Mouse (Mus musculus) heart, postnatal 4 days (tissue): Measurements from ENCODE around the gene Traf2. TPM values are rescaled to one million over a fixed set of nuclear protein-coding genes. Genes with fewer than 3 reads are reported as not detected.

Experiments
- DNase-seq: peaks from one replicate; pipeline ENCODE4 v3.0.0; 2021
- total RNA-seq, 2 experiments: library from RNA; stranded (reverse); gene quantifications; 2 replicates each; pipeline ENCODE4 v1.2.3; 2021

The Traf2 gene
- total RNA-seq, 2 experiments from 2014 or later: 13.2 to 15.8 TPM

DNA sequence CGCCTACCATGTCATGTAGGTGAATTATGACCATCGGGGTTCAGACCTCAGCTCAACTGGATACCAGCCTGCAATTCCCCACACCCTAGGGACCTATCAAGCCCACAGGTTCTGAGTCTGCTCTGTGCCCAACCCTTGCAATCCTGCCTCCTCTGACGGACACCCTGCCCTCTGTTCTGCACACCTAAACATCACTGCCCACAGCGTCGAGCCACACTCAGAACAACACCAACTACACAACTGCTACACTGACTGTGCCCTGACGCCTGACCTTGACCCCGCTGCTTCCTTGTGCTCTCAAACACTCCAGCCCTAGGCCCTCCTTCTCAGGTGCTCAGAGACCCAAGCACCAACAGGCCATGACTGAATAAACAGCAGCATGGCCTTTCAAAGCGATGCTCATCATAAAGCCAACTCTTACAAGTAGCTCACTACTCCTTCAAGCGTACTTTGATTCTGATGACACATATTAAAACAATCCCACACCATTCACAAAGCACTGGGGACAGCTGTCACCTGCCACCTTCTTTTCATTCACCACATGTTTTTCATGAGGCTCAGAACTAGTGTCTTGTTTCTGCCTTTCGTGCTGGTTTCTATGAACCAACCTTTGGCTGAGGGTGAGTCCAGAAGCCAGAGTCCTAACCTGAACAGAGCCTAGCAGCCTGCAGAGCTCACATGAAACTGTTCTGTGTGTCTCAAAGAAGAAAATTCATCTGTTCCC is 4.9 kb downstream of the Traf2 start:
- DNase-seq: no peak

DNA sequence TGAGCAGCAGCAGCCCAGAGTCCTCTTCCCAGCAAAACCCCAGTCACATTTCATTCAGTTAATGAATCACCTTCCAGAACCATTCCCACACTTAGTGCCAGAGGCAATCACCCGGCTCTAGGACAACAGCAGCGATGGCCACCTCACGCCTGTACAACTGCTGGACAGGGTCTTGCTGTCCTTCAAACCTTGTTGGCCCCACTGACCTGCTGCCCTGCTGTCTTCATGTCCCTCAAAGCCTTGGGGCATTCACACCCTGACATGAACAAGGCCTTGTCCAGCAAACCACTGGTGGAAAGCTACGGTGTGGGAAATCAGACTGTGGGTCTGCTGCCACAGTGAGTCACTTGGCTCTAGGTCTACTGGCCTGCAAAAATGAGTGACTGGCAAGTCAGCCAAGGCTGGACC is 6.2 kb downstream of the Traf2 start:
- no peak for DNase-seq

DNA sequence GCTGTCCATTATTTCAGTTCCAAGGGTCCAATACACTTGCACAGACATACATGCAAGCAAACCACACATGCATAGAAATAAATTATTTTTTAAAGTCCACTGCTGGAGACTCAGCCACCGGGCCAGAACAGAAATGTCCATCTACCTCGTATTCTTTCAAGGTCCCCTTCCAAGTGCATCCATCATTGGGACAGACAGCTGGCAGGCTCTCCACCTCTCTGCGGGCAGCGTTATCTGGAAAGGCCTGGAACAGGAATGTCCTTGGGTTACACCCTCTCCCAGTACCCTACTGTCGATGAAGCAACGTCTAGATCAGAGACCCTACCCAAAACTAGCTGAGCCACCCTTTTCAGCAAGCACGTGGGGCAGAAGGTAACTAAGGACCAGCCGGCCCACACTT is 10.2 kb downstream of the Traf2 start:
- DNase-seq: no peak

DNA sequence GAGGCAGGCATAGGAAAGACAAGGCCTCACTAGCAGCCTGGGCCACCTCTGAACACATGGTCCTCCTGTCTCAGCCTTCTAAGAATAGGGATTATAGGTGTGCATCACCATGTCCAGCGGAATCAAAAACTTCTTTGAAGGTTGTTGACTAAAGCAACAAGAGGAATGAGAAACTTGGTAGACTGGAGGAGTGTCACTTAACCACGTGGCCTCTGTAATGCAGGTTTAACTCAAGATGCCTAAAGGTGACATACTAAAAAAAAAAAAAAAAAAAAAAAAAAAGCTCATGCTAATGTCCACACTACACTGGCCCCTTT is 11.9 kb downstream of the Traf2 start:
- no peak for DNase-seq

DNA sequence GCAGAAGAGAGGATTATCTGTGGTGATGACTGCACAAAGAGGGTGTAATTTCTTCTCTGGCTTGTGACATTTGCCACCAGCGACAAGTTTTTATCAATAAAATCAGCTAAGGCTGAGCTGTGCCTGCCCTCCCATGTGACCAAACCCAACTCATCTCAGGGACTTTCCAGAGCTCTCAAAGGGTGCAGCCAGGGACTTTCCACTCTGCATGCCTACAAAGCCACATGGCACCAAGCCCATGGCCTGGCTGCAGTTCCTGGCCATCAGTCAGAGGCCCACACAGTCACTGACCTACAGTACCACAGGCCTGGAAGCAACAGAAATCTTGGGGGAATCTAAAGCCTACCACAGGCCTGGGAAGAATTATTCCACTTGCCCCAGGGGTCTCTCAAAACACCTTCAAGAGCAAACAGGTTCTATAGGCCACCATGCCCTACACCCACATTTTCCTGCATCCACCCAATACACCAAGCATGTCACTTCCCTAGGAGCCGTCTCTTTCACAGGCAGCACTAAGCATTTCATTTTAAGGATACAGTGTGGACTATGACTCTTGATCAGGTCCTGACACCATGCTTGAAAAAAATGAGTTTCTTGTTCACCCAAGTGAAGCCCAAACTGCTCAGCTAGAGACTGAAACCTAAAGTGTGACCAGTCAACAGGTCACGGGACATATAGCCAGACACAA is 12.4 kb downstream of the Traf2 start:
- peak; percentile 85 for DNase-seq

DNA sequence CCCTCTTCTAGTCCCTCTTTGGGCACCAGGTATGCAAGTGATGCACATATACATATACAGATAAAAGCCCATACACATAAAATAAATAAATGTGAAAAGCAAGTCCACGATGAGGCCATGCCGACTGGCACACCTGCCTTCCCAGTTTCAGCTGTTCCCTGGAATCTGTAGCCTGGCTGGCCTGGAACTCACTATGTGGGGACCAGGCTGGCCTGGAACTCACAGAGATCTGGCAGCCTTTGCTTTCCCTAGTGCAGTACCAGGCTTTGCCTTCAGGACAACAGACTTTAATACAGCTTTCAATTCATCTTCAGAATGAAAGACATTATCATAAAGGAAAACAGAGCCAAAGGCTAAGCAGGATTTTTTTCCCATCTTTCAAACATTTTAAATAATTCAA is 13.0 kb downstream of the Traf2 start:
- DNase-seq: no peak

DNA sequence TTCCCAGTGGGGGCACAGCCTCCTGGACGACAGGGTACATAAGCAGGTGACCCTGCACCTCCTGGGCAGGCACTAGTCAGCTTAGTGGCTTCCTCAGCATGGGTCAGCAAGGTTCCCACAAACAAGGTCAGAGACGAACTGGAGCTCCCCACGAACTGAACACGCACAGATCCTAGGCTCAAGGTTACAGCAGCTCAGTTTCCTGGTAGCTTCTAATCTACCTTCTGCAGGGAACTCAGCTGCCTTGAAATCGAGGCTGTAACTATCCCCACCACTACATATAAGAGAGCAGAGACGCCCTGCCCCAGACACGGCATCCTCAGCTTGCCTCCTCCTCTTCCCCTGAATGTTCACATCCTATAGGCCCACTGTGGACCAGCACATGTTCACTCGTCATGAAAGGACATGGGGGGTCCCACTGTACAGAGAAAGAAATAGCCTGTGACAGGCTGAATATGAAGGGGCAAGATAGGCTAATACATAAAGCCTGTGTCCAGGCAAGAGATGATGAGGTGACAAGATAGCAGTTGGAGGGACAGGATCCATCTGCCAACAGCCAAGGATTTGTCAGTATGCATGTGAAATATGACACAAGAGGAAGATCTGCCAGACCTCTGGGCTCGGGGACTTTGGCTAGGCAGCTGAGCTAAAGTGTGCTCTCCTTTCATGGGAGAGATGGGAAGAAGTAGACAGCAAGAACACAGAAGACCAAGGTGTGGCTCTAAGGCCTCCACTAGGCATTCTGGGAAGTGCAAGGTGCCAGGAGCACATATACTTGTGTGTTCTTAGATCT is 20.0 kb downstream of the Traf2 start:
- DNase-seq: no peak

DNA sequence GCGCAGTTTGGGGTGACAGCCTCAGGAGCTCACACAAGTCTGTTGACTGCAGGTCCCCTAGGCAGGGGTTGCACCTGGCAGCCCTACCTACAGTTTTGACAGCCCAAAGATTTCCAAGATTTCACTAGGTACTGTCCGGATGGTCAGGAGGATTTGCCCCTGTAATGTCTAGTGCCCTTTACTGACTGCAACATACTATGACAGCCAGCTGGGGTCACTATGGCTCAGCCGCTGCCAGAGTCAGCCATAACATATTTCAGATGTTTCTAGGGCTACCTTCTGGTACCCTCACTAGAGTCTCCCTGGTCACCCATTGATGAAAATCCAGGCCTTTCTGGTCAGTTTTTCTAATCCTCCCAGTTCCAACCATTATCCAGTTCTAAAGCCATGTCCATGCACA is 36.8 kb downstream of the Traf2 start:
- no peak for DNase-seq

DNA sequence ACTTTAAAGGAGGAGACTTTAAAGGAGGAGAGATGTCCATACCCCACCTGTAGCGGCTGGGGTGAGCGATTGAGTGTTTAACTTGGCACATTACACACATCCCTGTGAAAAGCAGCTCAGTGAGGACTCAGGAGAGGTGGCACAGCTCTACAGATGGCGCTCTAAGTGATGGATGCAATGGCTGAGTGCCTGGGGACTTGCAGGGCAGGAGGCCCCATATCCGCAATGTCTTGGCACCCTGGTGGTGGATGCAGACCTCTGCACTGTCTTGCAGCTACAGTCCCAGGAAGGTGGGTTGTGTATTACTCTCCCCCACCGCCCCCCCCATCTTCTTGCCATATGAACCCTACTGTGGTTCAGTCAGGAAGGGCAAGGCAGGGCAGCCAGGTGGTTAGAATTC is 39.8 kb downstream of the Traf2 start:
- DNase-seq: no peak

DNA sequence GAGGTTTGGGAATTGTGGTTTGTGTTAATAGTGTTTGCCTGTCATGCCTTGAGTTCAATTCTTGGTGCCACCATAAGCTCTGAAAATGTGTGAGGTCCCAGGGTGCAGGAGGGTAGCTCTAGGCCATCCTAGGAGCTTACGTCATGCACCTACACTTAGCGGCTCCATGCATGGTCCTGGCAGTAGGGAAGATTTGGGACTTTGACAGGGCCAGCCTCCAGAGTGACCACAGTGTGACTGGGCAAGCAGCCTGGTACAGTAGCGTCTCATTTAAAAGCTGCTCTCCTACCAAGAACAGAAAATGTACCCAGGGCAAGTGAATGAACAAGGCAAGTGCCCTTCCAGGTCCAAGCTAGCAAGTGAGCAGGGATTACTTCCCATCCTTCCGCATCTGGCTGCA is 40.9 kb downstream of the Traf2 start:
- DNase-seq: no peak

DNA sequence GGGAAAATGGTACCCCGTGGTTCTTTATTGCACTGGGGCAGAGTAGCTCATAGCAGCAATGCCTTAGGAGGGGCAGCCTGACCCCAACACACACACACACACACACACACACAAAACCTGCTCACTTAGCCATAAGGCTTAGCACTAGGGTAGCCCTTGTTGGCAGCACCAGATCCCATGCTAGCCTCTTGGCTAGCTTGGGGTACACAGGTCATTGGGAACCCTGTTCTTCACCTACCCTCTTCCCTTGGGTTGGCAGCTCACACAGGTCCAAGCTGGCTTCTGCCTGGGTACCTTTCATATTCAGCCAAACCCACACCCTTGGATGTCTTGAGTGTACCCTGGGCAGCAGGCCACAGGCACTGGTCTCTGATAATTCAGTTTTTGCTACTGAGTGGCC is 41.7 kb downstream of the Traf2 start:
- no peak for DNase-seq

DNA sequence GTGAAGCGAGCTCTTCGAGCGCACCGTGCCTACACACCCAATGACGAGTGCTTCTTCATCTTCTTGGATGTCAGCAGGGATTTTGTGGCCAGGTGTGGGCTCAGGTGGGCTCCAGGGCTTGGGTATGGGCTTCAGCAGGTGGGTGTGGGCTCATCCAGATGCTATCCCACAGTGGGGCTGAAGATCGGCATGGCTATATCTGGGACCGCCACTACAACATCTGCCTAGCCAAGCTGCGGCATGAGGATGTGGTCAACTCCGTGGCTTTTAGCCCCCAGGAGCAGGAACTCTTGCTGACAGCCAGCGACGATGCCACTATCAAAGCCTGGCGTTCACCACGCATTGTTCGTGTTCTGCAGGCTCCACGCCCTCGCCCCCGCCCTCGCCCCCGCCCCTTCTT is 42.2 kb downstream of the Traf2 start:
- no peak for DNase-seq

DNA sequence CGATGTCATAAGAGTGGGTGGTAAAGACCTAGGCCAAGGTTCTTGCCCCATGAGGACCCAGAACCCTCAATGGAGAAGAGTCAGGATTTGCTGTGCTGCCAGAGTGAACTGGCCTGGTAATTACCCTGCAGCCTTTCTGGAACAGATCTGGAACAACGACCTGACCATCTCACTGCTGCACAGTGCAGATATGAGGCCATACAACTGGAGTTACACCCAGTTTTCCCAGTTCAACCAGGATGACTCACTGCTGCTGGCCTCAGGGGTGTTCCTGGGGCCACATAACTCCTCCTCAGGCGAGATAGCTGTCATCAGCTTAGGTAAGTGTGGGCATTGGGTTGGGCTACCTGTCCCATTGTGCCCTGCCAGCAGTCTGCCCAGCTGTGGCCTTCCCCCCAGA is 44.0 kb downstream of the Traf2 start:
- DNase-seq: no peak

DNA sequence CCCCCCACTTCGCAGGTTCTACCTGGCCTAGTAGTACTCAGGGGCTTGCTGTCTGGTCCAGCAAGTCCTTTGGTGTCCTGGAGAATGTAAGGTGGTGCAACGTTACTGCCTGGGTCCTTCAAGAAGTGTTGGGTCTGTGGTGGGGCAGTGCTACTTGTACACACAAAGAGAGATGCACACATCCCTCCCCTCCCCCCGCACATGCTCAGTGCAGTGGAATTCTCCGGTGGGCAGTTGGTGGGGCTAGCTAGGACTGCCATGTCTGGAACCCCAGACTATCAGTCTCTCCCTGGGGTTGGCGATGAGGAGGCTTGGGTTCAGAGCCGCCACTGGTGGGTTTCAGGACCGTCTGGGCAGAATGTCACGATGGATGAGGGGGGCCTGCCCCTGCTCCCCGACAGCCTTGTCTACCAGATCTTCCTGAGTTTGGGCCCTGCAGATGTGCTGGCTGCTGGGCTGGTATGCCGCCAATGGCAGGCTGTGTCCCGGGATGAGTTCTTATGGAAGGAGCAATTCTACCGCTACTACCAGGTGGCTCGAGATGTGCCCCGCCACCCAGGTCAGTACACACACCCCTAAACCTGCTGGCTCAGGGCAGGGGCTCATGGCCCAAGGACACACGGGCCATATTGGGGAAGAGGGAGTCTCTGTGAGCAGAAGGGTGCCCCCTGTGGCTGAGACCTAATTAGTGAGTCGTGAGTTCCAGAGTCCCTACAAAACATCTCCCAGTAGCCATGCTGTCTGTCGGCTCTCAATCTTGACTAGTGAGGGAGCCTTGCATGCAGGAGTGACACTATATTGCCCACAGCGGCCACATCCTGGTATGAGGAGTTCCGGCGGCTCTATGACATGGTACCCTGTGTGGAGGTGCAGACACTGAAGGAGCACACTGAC is 44.9 kb downstream of the Traf2 start, which contains the start of gene C8g:
C8g (minus strand) TSS at position 127 of the 894 bp plus-strand sequence.
- DNase-seq: no peak

DNA sequence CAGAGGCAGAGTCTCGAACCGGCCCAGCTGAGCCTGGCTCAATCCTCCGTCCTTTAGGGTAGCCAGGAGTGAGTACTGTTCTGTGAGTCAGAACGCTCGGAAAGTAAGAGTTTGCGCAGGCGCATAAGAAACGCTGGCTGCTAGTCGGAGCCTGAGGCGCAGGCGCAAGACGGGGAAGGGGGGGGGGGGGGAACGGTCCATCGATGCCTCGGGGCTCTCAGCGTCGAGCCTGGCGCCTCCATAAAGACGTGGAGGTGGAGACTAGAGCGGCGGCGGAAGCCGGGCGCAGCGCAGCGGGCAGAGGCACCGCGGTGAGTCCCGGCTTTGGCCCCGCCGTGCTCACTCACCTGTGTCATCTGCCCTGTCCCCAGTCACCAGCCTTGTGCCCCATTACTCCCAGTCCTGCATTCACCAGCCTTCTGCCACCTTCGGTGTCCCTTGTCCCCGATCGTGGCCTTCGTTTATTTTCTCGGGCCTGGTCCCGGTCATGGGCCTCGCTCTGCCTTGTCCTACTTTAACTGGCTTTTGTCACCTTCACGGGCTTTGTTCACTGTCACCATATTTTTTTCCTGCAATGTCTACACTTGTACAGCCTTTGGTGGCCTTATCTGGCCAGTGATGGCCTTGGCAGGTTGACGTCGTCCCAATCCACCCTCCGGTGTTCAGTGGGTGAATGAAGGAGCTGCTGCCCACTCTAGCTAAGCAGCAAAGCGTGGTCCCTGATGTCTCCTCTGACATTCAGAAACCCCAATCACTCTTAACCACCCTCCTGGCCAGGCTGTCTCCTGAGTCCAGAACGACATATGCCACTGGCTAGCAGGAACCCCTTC is 45.9 kb downstream of the Traf2 start, which contains the start of gene Fbxw5:
Fbxw5 (plus strand) TSS at position 175 of the 830 bp plus-strand sequence.
- DNase-seq: peak; percentile 87

DNA sequence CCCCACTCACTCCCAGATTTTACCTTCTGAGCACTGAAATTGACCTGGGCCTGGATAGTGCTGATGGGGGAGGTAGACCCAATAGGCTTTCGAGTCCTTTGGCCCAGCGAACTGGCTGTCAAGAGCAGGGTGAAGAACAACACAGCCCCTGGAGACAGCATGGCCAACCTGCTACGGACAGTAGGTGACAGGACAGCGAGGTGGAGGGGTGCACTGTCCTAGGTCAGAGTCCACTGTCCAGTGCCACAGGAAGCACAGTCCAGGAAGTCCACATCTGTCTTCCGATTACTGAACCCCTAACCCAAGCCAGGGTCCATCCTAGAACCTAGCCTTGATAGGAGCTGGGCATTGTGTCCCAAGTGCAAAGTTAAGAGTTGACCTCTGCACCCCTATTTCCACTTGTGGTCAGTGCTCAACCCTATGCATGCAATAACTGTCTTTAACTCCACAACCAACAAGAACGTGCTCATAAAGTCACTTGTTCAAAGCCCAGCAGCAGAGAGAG is 46.6 kb downstream of the Traf2 start:
- no peak for DNase-seq

DNA sequence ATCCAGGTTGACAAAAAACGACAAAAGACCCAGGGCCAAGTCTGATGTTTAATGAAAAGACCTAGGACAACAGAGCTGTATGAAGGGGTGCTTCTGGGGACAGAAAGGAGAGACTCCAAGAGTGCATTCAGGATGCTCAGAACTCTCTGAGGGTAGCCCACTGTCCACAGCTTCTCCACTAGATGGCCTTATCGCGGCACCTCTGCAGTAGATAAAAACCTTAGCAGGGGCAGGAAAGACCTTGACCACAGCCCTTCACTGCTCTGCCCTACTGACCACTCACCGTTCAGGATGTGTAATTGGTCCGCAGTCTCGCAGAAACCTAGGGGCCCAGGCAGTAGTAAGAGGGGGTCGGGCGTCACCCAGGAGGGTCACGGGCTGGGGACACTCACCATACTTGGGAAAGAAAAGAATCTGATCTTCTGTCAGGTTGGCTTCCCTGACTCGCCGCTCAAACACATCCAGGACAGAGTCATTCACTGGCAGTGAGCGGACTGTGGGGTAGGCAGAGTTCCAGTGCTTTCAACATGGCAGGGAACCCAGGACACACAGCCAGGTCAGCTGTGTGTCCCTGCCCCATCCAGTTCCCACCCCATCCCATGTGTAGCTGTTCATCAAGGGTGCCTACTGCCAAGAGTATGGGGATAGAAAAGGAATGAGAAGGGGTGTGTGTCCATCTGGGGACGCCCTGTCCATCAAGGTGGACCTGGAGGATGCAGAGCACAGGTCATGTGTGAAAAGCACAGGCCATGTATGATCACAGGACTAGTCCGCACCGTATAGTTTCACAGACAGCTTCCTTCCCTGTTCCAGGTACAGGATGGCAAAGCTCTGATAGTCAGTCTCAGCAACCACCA is 47.9 kb downstream of the Traf2 start:
- DNase-seq: no peak

DNA sequence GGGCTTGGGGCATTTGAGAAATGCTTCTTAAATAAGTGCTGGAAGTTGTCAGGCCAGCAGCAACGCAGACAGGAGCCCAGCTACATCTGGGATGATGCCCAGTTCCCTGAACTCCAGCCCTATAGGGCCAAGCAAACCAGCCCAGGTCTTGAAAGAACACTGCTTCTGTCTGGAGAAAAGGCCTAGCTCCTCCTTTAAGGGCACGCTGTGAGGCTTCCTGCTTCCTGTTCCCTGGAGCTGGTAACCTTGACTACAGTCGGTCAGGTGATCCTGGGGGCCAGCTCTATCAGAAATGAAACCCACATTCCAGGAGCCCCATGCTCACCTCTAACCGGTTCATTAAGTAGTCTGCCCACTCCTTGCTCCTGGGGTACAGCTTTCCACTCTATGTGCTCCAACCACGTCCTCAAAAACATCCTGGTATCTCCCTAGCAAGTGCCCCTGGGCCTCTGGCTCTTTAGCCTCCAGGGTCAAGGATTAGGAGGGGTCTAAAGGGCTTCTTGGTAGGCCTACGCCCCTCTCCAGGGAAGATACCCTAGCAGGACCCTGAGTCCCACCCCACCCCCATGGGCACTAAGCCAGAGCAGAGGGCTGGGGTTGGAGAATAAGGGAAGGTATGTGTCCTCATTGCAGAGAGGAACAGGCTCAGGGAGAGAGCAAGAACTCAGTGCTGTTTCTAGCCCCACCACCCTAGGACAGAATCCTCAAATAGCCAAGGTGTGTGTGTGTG is 48.7 kb downstream of the Traf2 start:
- DNase-seq: no peak

DNA sequence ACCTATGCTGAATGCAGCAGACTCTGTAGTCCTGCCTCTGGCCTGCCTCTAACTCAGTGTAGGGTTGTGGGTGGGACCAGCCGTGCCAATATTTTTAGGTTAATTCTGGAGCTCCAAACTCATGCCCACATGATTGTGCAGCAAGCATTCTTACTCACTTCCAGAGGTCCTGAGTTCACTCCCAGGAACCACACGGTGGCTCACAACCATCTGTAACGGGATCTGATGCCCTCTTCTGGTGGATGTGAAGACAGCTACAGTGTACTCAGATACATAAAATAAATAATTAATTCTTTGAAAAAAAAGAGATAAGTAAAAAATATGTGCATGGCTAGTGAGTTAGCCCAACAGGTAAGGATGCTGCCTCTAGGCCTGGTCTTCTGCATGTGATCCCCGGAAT is 50.3 kb downstream of the Traf2 start:
- no peak for DNase-seq
